Mouse (Mus musculus) granulocyte monocyte progenitor cell, adult 5-6 weeks (primary cell): Measurements from ENCODE around the gene Car3. TPM values are rescaled to one million over a fixed set of nuclear protein-coding genes. Genes with fewer than 3 reads are reported as not detected.
"Not testable (repeated sequence)": the region's sequence is repeated elsewhere in the genome, so short reads cannot be mapped to it uniquely, and the experiment has no call there.

Experiments used
- ATAC-seq: replicated peaks from 2 replicates; pipeline ENCODE4 v1.8.0; 2016; ENCODE audit warnings: mild to moderate bottlenecking, moderate TSS enrichment, inconsistent platforms; ENCODE audit not compliant: poor library complexity, severe bottlenecking
- total RNA-seq, 2 experiments: library from RNA; stranded (forward) in 1 of 2; stranded (reverse) in 1 of 2; fragments of 200-712, 200-1000 nt in 1 of 2; fragments of >200 nt in 1 of 2; fragmentation: Nextera tagmentation in 1 of 2; gene quantifications; 2 replicates each; pipeline ENCODE4 v1.2.3; 2014 to 2017

Car3 gene
- total RNA-seq (2014; fragmentation: Nextera tagmentation): 4.3 and 4.8 TPM in 2 replicates
- total RNA-seq (2017): 4.1 and 6.1 TPM in 2 replicates

- ATAC-seq: peak; percentile 41
Measured at GRCm38 (mm10) chr3:14863022-14863711, at the start of gene Car3. Gene Car3, plus strand, starts transcription at chr3:14863512.

GRCm38 (mm10) chr3:14815396-14815795 is 47.9 kb upstream of the Car3 start:
- not testable (repeated sequence) for ATAC-seq

GRCm38 (mm10) chr3:14819844-14820504 is 43.3 kb upstream of the Car3 start:
- no peak for ATAC-seq

- no peak for ATAC-seq
Measured at GRCm38 (mm10) chr3:14828896-14829295, 34.4 kb upstream of the Car3 start.

- ATAC-seq: no peak
Measured at GRCm38 (mm10) chr3:14831219-14831835, 32.0 kb upstream of the Car3 start.

- no peak for ATAC-seq
Measured at GRCm38 (mm10) chr3:14832766-14833165, 30.5 kb upstream of the Car3 start.

- ATAC-seq: no peak
Measured at GRCm38 (mm10) chr3:14838936-14839335, 24.4 kb upstream of the Car3 start.

GRCm38 (mm10) chr3:14839466-14840118 is 23.7 kb upstream of the Car3 start:
- ATAC-seq: no peak

- no peak for ATAC-seq
Measured at GRCm38 (mm10) chr3:14848587-14849254, 14.6 kb upstream of the Car3 start.

GRCm38 (mm10) chr3:14853966-14854365 is 9.3 kb upstream of the Car3 start:
- no peak for ATAC-seq

- ATAC-seq: no peak
Measured at GRCm38 (mm10) chr3:14854446-14854845, 8.9 kb upstream of the Car3 start.

- ATAC-seq: no peak
Measured at GRCm38 (mm10) chr3:14857874-14858273, 5.4 kb upstream of the Car3 start.

- ATAC-seq: no peak
Measured at GRCm38 (mm10) chr3:14860291-14860690, 3.0 kb upstream of the Car3 start.

- no peak for ATAC-seq
Measured at GRCm38 (mm10) chr3:14861165-14861564, 2.1 kb upstream of the Car3 start.

- no peak for ATAC-seq
Measured at GRCm38 (mm10) chr3:14861787-14862186, 1.5 kb upstream of the Car3 start.

GRCm38 (mm10) chr3:14862654-14863021 is 674 bp upstream of the Car3 start:
- peak; percentile 50; the same call in 1 of the 2 replicates for ATAC-seq

- ATAC-seq: no peak
Measured at GRCm38 (mm10) chr3:14863922-14864321, 610 bp downstream of the Car3 start.

- ATAC-seq: no peak
Measured at GRCm38 (mm10) chr3:14865941-14866340, 2.6 kb downstream of the Car3 start.

- peak; percentile 74 for ATAC-seq
Measured at GRCm38 (mm10) chr3:14869779-14870178, 6.5 kb downstream of the Car3 start.

- no peak for ATAC-seq
Measured at GRCm38 (mm10) chr3:14870528-14870927, 7.2 kb downstream of the Car3 start.
